Mouse (Mus musculus) thymus, adult 2 months (tissue): ENCODE data around the gene Qprt.
A peak's percentile ranks its signal among the peaks of the same experiment; 100 is the strongest.

ENCODE experiments used
- CTCF ChIP-seq: fragments of 200-500 bp; IDR thresholded peaks from 2 replicates; pipeline ENCODE4 v1.5.1; 2012; ENCODE audit warnings: mild to moderate bottlenecking, control low read depth, low read length, moderate library complexity, borderline replicate concordance; ENCODE audit not compliant: control insufficient read depth, poor library complexity, insufficient read depth; ENCODE audit errors: extremely low read depth
- POLR2A ChIP-seq: fragments of 200-500 bp; IDR thresholded peaks from 2 replicates; pipeline ENCODE4 v1.6.1; 2012; ENCODE audit warnings: mild to moderate bottlenecking, low read length, control low read depth, moderate library complexity; ENCODE audit not compliant: control insufficient read depth, poor library complexity, insufficient read depth; ENCODE audit errors: extremely low read depth

DNA sequence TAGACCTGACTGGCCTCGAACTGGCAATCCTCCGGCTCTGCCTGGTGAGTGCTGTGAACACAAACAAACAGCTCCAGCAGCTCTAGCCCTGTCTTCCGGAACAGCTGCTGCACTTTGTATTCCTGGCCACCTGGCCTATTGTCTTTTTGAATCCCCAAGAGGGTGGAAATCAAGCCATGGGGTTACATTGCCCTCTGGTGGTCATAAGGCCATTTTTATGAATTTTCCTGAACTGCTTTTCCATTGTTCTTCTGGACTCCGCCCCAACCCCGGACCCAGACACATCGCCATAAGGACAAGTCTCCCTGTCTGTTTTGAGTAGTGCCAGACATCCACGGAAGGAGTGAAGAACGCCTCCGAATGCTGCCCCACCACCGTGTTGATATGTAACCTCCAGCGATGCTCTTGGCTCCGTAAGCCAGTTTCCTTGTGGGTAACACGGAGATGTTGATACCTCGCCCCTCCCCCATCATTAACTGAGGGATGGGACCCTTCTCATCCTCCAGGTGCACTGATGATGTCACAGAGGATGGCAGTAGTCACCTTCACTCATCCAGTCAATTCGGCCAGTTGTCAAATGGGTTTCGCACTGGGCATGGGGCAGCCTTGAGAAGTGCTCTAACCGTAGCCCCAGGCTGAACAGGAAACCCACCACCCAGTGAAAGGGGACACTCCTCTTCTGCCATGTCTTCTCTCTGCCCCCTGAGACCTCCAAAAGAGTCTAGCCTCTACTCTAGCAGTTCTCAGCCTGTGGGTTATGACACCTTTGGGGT lies 17.3 kb downstream of the Qprt start:
- TF ChIP-seq CTCF (peak; percentile 64; the same call in 1 of the 2 replicates), POLR2A (no peak)
